Mouse (Mus musculus): Measurements from ENCODE around the gene 1700023F06Rik. TPM values are rescaled to one million over a fixed set of nuclear protein-coding genes. Genes with fewer than 3 reads are reported as not detected.
"Not testable (repeated sequence)": the region's sequence is repeated elsewhere in the genome, so short reads cannot be mapped to it uniquely, and the experiment has no call there.

The 1700023F06Rik gene
- total RNA-seq, 2 experiments from 2014 or later, result not detected

DNA sequence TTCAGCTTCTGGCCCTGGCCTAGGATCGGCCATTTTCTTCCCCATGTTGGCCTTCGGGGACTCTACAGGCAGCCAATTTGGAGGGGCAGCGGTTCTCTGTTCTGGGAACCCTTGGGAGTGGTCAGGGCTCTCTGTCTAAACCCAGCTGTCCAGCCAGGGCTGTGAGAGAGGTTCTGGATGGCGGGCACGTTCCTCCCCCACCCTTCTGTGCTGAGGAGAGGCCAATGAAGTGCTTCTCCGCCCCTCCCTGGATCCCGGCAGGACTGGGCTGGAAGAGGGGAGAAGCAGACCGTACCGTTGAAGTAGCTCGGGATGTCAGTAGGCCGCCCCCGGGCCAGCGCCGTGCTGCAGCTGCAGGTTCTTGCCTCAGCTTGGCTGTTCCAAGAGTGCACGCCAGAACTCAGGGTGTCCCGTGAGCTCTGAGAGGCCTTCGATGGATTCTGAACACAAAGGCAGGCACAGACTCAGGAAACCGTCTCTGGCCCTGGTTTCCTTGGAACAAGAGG, 15.6 kb upstream of the 1700023F06Rik start:
- ATAC-seq (ENCODE audit: poor library complexity, severe bottlenecking), result no peak

DNA sequence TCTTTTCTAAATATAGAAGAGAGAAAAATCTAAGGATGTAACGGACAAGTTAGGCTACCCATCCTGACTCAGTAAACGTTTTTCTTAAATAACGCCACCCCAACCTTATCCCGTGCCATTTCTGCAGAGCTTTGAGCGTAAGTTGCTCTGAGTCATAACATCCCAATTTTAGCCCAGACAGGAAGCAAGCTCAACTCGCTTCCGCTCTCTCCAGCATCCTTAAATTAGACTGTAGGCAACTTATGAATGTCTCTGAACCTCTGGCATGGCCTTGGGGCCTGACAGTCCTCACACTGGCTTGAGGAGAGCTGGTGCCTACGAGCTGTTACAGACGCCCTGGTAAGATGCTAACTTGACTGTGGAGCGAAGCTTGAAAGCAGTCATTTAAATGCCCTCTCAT, 15.1 kb upstream of the 1700023F06Rik start:
- ATAC-seq (ENCODE audit: poor library complexity, severe bottlenecking), result peak; percentile 29; the same call in 1 of the 2 replicates

DNA sequence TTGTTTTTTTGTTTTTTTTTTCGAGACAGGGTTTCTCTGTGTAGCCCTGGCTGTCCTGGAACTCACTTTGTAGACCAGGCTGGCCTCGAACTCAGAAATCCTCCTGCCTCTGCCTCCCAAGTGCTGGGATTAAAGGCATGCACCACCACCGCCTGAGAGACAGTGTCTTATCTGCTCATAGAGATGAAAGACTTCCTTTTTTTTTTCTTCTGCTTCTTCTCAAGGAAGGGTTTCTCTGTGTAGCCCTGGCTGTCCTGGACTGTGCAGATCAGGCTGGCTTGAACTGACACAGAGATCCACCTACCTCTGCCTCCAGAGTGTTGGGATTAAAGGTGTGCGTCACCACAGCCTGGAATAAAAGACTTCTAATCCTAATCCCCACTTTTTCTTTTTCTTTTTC, 14.4 kb upstream of the 1700023F06Rik start:
- not testable (repeated sequence) for ATAC-seq (ENCODE audit: poor library complexity, severe bottlenecking)

DNA sequence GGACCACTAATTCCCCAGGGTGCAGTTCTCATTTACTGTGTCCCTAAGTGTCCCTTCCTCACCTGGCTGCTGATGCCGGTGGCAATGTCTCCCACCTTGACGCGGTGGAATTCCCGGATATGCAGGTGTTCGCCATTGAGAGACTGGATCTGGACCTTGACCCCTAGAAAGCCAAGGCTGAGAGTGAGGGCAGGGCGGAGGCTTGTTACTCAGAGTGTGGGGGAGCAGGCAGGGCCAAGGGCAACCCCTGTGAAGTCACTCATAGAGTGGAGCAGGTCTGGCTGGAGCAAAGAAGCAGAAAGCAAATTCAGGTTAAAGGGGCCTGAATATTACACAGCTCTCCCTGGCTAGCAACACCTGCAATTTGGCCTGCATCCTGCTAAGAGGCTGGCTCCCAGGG, 13.1 kb upstream of the 1700023F06Rik start:
- no peak for ATAC-seq (ENCODE audit: poor library complexity, severe bottlenecking)

DNA sequence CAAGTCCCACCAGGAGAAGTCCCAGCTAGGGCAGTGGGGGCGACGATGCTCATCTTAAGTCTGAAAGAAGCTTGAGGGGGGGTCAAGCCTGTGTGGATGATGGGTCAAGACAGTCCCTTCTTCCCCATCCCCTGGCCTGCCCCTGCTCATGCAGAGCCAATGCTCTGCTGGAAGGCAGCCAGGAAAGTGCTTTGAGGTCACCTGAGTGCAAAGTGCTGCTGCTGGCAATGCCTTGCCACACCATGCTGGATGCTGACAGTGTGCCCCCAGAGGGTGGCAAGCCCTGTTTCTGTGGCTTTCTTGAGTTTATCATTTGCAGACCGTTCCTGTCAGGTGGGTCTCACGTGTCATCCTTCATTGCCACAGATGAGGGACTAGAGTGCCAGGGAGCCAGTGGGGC, 11.6 kb upstream of the 1700023F06Rik start:
- no peak for ATAC-seq (ENCODE audit: poor library complexity, severe bottlenecking)

DNA sequence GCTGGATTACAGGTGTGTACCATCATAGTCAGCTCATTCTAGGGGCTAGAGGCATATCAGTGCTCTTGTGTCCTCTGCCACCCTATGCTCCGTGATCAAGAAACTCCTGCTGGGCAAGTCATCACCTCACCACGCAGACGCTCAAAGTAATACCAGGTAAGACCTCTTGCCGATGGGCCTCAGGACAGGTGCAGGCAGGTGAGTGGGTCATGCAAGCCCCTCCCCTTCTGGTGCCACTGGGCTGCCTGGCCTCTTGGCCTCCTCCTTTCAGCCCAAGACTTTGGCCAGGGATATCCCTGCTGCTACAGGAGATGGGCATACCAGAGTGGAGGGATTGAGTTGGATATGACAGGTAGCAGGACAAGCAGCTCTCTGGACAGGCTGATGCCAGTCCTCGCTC, 10.9 kb upstream of the 1700023F06Rik start:
- ATAC-seq (ENCODE audit: poor library complexity, severe bottlenecking), result no peak

DNA sequence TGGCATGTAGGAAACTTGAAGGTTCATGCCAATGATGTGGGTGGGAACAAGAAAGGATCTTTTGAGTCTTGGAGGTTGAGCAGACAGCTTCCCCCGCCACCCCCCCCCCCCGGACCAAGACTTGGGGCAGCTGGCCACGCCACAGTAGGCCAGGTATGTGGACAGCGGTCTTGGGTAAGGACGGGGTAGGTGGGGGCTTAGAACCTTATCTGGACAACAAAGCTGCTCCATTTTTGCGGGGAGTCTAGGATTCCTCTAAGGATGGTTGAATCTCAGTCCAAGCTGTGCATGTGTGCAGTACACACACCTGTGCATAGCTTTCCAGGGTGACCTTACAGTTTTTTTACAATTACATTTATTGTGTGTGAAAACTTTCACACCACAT, 10.2 kb upstream of the 1700023F06Rik start:
- no peak for ATAC-seq (ENCODE audit: poor library complexity, severe bottlenecking)

DNA sequence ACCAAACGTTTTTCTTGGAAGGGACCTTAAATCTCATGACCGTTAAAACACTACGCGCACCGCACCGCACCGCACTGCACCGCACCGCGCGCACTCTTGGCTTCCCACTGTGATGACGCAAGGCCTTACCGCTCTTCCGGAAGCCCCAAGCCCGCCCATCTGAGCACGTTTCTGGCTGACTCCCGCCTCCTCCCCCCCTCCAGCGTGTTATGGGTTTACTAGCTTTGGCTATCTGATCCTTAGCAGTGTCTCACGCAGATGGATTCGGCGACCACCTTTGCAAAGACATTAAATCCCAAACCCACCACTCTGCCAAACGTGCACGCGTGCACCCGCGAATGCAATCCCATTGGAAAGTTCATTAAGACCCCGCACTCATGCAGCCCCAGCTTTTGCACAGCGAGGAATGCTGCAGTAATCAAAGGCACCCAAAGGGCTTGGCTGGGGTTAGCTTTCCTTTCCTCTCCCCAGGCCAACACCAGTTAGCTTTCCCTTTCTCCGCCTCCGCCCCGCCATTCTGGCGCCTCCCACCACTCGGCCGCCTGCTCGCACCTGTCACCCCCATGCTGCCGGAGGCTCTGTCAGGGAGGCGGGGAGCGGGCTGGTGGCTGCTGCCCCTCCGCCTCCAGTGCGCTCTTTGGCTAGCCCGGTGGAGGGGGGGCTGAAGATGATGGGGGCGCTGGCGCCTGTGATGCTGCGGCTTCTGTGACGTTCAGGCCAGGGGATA, 9.6 kb upstream of the 1700023F06Rik start, which contains the start of gene Spata32:
Gene Spata32, minus strand, starts transcription at position 643 of the 727 bp plus-strand sequence.
- peak; percentile 90 for ATAC-seq (ENCODE audit: poor library complexity, severe bottlenecking)

DNA sequence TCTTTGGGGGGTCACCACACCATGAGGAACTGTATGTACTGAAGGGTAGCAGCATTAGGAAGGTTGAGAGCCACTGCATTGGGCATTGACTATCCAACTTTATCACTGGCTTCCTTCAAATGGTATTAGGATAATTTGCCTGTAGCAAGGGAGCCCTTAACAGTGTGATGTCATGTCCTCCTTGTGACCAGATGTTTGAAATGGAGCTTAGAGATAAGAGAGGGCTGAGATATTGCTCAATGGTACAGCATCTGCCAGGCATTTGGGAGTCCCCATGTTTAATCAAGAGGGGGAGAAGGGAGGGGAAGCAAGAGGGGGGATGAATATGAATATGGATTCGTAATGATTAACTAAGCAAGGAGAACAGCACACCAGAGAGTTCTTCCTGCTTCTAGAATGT, 7.0 kb upstream of the 1700023F06Rik start:
- no peak for ATAC-seq (ENCODE audit: poor library complexity, severe bottlenecking)

DNA sequence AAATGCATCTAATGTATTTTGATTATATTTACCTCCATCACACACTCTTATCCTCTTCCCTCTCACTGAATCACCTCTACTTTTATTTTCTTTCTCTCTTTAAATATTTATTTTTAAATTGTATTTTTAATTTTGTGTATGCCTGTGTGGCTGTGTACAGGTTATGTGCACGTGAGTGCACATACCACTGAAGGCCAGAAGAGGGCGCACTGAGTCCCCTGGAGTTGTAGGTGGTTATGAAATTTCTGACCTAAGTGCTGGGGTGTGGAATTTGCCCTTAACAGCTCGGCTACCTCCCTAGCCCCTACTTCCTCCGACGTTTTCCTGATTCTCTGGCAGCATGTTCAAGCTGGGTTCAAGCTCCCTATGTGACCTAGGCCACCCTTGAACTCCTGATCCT, 5.4 kb upstream of the 1700023F06Rik start:
- ATAC-seq (ENCODE audit: poor library complexity, severe bottlenecking), result no peak

DNA sequence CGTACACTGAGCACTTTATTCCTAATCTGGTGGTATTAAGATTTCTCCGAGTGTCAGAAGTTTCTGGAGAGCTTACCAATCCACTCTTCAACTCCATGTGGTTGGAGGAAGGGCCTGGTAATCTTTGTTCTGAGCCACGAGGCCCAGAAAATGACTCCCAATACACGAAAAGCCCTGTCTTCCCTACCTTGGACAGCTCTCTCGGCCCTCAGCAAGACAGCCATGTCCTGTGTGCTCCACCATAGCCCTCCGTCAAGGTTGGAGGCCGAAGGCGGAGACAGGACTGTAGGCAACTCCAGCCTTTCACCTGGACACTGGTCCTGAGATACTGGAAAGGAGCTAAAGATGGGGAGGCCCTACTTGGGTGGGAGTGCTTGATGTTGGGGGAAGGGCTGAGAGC, 1.9 kb upstream of the 1700023F06Rik start:
- ATAC-seq (ENCODE audit: poor library complexity, severe bottlenecking), result no peak

DNA sequence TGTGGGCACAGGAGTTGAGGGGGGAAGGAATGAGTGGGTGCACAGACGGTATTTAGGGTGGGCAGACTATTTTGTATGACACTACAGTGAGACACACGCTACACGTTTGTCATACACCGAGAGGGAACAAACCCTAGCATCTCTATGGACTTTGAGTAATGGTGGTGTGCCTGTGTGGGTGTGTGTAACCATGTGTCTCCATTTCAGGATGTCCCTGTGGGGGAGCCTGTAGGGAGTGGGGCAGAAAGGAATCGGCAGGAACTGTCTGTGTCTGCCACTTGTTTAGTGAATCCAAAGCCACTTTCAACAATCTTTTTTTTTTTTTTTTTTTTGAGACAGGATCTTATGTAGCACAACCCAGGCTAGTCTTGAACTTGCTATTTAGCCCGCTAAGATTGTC, 2.2 kb downstream of the 1700023F06Rik start:
- ATAC-seq (ENCODE audit: poor library complexity, severe bottlenecking), result no peak

DNA sequence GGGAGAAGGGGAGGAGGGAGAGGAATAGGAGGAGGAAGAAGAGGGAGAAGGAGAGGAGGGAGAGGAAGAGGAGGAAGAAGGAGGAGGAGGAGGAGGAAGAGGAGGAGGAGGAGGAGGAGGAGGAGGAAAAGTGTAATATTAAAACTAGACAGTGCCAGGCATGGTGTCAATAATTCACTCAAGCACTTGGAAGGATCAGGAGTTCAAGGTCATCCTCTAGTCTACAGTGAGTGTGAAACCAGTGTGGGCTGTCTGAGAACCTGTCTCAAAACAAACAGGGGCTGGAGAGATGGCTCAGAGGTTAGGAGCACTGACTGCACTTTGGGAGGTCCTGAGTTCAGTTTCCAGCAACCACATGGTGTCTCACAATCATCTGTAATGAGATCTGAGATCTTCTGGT, 6.0 kb downstream of the 1700023F06Rik start:
- no peak for ATAC-seq (ENCODE audit: poor library complexity, severe bottlenecking)

DNA sequence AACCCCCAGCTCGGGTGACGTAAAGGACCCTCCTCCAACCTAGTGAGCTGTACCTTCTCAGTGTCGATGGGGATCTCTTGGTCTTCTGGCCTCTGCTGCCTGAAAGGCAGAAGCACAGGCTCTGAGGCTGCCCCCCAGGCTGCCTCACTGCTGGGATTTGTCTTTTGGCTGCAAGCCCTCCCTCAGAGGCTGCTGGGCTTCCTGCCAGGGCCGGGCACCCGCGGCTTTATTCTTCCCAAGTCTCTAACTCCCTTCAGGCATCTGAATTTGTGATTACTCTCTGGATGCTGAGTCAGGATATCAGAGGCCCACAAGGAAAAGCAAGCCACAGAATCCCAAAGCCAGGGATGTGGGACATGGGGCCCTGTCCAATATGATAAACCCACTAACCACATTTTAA, 6.7 kb downstream of the 1700023F06Rik start:
- ATAC-seq (ENCODE audit: poor library complexity, severe bottlenecking), result no peak

DNA sequence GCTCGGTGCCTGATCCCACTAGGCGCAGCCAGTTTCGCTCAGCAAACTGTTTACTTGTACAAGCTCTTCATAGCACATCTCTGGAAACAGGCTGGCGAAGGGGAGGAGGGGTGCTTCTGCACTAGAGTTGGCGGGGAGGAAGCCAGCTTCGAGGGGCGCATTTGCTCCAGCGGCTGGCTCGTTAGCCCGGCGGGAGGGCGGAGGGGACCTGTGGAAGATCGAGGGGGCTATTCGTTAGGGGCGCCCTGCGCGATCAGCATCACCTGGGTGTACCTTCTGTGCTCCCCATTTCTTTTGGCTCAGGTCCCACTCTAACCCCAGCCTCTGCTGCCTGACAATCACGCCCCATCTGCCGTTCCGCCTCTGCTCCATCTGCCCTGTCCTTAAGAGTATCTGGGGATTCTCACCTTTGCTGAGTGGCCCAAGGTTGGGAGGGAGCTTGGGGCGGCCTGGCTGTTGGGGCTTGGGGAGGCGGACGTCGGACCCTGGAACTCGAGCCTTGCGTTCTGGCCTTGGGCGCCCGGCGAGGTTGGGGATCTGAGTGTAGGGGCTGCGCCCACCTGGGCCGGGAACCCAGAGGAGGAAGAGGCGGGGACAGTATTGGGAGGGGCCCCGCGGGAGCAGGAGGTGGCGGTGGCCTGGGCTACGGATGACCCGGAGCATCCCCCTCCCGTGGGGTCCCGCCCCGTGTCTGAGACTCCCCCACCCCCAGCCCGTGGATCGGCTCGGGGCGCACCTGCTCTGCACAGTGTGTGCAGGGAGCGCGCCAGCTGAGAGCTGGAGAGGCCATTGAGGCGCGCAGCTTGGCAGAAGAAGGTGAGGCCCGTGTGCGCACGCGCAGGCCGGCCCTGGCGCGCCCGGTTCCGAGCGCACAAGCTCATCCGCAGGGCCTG, 9.2 kb downstream of the 1700023F06Rik start:
- no peak for ATAC-seq (ENCODE audit: poor library complexity, severe bottlenecking)

DNA sequence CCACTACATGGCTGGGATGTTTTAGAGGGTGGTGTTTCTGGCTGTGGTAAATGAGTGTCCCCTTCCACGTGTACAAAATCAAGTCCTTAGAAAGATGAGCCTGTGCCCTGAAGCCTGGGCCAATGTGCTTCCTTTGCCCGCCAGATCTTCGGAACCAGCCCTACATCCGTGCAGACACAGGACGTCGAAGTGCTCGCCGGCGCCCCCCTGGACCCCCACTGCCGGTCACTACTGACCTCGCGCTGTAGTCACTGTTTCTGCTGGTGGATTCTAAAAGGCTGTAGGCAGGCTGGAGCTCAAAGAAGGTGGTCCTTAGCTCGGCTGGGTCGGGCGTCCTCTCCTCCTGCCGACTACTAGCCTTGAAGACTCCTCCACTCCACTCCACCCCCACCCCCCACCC, 10.0 kb downstream of the 1700023F06Rik start:
- ATAC-seq (ENCODE audit: poor library complexity, severe bottlenecking), result no peak

DNA sequence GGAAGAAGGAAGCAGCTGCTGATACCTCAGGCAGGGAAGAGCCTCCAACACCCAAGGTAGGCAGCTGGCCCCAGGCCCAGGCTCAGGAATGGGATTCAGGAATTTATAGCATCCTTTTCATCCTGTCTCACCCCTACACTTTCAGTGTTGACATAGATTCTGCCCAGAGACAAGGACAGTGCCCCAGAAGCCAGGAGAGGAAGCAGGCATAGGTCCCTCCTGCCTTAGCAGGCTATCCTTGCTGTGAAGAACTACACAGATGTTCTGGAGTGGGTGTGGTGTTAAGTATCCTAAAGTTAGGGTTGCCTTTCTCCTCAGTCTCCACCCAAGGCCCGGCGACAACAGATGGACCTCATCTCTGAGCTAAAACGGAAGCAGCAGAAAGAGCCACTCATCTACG, 11.0 kb downstream of the 1700023F06Rik start:
- ATAC-seq (ENCODE audit: poor library complexity, severe bottlenecking), result no peak

DNA sequence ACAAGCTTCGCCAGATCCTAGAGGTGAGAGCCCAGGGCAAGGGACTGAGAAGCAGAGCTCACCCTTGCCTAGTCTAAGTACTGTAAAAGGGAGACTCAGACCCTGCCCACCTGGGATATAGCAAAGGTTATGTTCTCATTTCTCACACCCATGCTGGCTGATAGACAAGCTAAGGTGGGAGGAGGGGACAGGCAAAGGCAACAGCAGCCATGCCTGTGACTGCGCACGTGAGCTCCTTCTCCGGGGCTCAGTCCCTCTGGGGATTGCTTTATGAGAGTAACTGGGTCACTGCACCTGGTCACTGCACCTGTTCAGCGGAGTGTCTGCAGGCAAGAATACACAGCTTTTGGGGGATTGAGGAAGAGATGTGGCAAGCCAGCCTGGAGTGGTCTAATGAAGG, 12.7 kb downstream of the 1700023F06Rik start:
- no peak for ATAC-seq (ENCODE audit: poor library complexity, severe bottlenecking)

DNA sequence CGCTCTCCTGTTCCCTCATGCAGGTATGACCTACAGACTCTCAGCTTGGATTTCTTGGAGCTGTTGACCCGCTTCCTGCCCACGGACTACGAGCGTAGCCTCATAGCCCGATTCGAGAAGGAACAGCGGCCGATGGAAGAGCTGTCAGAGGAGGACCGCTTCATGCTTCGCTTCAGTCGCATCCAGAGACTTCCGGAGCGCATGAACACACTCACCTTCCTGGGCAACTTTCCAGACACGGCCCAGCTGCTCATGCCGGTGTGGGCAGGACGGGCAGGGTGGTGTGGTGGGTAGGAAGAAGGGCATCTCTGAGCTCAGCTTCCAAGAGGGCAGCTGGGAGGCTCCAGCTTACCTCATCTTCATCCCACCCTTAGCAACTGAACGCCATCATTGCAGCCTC, 13.1 kb downstream of the 1700023F06Rik start:
- ATAC-seq (ENCODE audit: poor library complexity, severe bottlenecking), result no peak

DNA sequence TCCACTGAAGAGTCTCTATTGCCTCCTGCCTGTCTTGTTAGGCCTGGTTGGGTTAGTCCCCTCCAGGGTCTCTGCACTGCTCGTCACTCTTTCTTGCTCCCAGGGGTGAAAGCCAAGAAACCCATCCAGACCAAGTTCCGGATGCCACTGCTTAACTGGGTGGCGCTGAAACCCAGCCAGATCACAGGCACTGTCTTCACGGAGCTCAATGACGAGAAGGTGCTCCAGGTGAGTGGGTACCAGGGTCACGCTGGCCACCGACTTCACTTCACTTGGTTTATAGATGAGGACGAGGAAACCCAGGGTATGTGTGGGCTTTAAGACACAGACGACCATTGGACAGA, 14.6 kb downstream of the 1700023F06Rik start:
- no peak for ATAC-seq (ENCODE audit: poor library complexity, severe bottlenecking)

DNA sequence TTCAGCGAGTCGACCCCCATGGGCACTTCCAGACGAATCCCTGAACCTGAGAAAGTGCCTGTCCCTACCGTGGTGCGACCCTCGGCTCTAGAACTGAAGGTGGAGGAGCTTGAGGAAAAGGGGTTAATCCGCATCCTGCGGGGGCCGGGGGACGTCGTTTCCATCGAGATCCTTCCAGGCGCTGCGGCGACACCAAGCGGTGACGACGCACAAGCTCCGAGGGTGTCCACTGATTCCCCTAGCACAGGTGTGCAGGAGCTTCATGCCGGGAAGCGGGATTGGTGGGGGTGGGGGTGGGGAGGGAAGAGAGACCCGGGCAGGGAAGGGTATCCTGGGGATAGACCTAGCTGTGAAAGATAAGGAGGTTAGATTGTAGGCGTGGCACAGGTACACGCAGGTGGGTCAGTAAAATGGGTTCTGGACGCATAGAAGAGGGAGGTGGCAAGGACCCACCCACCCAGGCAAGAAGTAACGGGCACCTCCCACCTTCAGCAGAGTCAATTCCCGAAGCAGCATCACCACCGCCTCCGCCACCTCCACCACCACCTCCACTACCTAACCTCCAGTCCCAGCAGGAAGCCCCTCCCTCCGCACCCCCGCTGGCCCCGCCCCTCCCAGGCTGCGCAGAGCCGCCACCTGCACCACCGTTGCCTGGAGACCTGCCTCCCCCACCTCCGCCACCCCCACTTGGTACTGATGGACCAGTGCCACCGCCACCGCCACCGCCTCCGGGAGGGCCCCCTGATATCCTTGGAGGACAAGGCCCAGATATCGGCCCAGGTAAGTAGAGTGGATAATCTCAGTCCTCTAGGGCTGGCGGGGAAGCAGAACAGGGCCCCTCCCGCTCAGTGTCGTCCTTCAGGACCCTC, 15.2 kb downstream of the 1700023F06Rik start:
- no peak for ATAC-seq (ENCODE audit: poor library complexity, severe bottlenecking)
